Mouse (Mus musculus) hindbrain, embryonic 11.5 days (tissue): Measurements from ENCODE around the gene Apol6. TPM values are rescaled to one million over a fixed set of nuclear protein-coding genes. Genes with fewer than 3 reads are reported as not detected.
A peak's percentile ranks its signal among the peaks of the same experiment; 100 is the strongest.

Experiments
- ATAC-seq: fragments of 200-750 bp; cut with Nextera tagmentation; 2 replicates; pipeline ENCODE4 v1.8.0; 2017; ENCODE audit warnings: mild to moderate bottlenecking, moderate TSS enrichment, moderate library complexity; ENCODE audit not compliant: low FRiP score
- DNase-seq: peaks from one replicate; pipeline ENCODE4 v3.0.0-alpha.2; 2015; ENCODE audit warnings: low spot score
- H3K27ac ChIP-seq: fragments of 300-500 bp; sonication (generic); 2 replicates; pipeline ENCODE4 v1.5.1; 2014; ENCODE audit warnings: mild to moderate bottlenecking, low read depth, low read length
- H3K27me3 ChIP-seq: fragments of 300-500 bp; sonication (generic); 2 replicates; pipeline ENCODE4 v1.6.1; 2014; ENCODE audit warnings: mild to moderate bottlenecking, low read length, moderate library complexity, mixed read lengths; ENCODE audit not compliant: control insufficient read depth, insufficient read depth
- H3K36me3 ChIP-seq: fragments of 300-500 bp; sonication (generic); 2 replicates; pipeline ENCODE4 v1.6.1; 2014; ENCODE audit warnings: mild to moderate bottlenecking, low read length, moderate library complexity, mixed read lengths; ENCODE audit not compliant: control insufficient read depth, insufficient read depth
- H3K4me1 ChIP-seq: fragments of 300-500 bp; sonication (generic); replicated peaks from 2 replicates; pipeline ENCODE4 v1.6.1; 2014; ENCODE audit warnings: low read length, mixed read lengths; ENCODE audit not compliant: control insufficient read depth, insufficient read depth
- H3K4me2 ChIP-seq: fragments of 300-500 bp; sonication (generic); replicated peaks from 2 replicates; pipeline ENCODE4 v1.6.1; 2014; ENCODE audit warnings: mild to moderate bottlenecking, low read depth, low read length
- H3K4me3 ChIP-seq: fragments of 300-500 bp; sonication (generic); 2 replicates; pipeline ENCODE4 v1.5.1; 2014; ENCODE audit warnings: low read depth, low read length
- H3K9ac ChIP-seq: fragments of 300-500 bp; sonication (generic); 2 replicates; pipeline ENCODE4 v1.6.1; 2014; ENCODE audit warnings: low read depth, low read length
- H3K9me3 ChIP-seq: fragments of 300-500 bp; sonication (generic); 2 replicates; pipeline ENCODE4 v1.6.1; 2016; ENCODE audit warnings: low read length; ENCODE audit not compliant: control insufficient read depth
- WGBS: fragments of 180-500 bp; shearing (Covaris S2); extraction: QIAGEN DNeasy Blood & Tissue Kit; methylation state at CpG from one replicate; pipeline ENCODE4 v1.1.7; 2014; 5-methylcytosine and 5-hydroxymethylcytosine counted together
- polyA plus RNA-seq: library from polyadenylated mRNA; unstranded; fragments of >200 nt; fragmentation: Nextera tagmentation; extraction: Ambion mirVana; gene quantifications from 2 replicates; pipeline ENCODE4 v1.2.1, GENCODE M21; 2014

The Apol6 gene
- polyA plus RNA-seq, 1 experiment from 2014 or later, result not detected

- ATAC-seq (no peak), DNase-seq (no peak)
- no peaks in the 10 kb centered on the region for H3K36me3 ChIP-seq
- no peaks in the 10 kb centered on the region for H3K4me1 ChIP-seq
- H3K4me2 ChIP-seq, result no peak overlapping the region
- no peak overlapping the region for H3K4me3 ChIP-seq
- H3K27me3 ChIP-seq, result no peaks in the 10 kb centered on the region
- H3K9ac ChIP-seq, result no peak overlapping the region
- 92% methylated on average over 3 of the region's 3 CpGs for WGBS
- no peak overlapping the region for H3K27ac ChIP-seq
- no peaks in the 10 kb centered on the region for H3K9me3 ChIP-seq
Observed at GRCm38 (mm10) chr15:77069019-77069418, 24.5 kb downstream of the Apol6 start.

- Histone ChIP-seq H3K4me2 (no peak overlapping the region), H3K27me3 (no peaks in the 10 kb centered on the region), H3K9ac (no peak overlapping the region), H3K36me3 (no peaks in the 10 kb centered on the region), H3K27ac (no peak overlapping the region), H3K4me3 (no peak overlapping the region), H3K4me1 (no peaks in the 10 kb centered on the region), H3K9me3 (no peaks in the 10 kb centered on the region)
- no peak for DNase-seq
- ATAC-seq, result no peak
- WGBS, result 87% methylated on average over 11 of the region's 11 CpGs
Observed at GRCm38 (mm10) chr15:77070745-77071268, 26.3 kb downstream of the Apol6 start.

GRCm38 (mm10) chr15:77071501-77071900, 27.0 kb downstream of the Apol6 start:
- ATAC-seq (no peak), DNase-seq (peak; percentile 63)
- WGBS, result 27% methylated on average over 10 of the region's 10 CpGs
- Histone ChIP-seq H3K27ac (no peak overlapping the region), H3K4me1 (no peaks in the 10 kb centered on the region), H3K4me3 (no peak overlapping the region), H3K4me2 (no peak overlapping the region), H3K27me3 (no peaks in the 10 kb centered on the region), H3K36me3 (no peaks in the 10 kb centered on the region), H3K9ac (no peak overlapping the region), H3K9me3 (no peaks in the 10 kb centered on the region)

- no peak overlapping the region for H3K4me2 ChIP-seq
- no peaks in the 10 kb centered on the region for H3K9me3 ChIP-seq
- DNase-seq (no peak), ATAC-seq (no peak)
- no peak overlapping the region for H3K9ac ChIP-seq
- no peak overlapping the region for H3K4me3 ChIP-seq
- no peaks in the 10 kb centered on the region for H3K27me3 ChIP-seq
- no peaks in the 10 kb centered on the region for H3K4me1 ChIP-seq
- no peak overlapping the region for H3K27ac ChIP-seq
- H3K36me3 ChIP-seq, result peaks cover under 1% of the 10 kb centered on the region; the same call in 1 of the 2 replicates
- 57% methylated on average over 4 of the region's 4 CpGs for WGBS
Observed at GRCm38 (mm10) chr15:77072556-77073163, 28.1 kb downstream of the Apol6 start.

GRCm38 (mm10) chr15:77076523-77076922, 32.0 kb downstream of the Apol6 start:
- H3K9ac ChIP-seq, result no peak overlapping the region
- H3K4me2 ChIP-seq, result no peak overlapping the region
- H3K4me3 ChIP-seq, result no peak overlapping the region
- H3K9me3 ChIP-seq, result no peaks in the 10 kb centered on the region
- ATAC-seq, result no peak
- no peaks in the 10 kb centered on the region for H3K27me3 ChIP-seq
- 86% methylated on average over 3 of the region's 3 CpGs for WGBS
- H3K36me3 ChIP-seq, result peaks cover 5% of the 10 kb centered on the region
- no peak overlapping the region for H3K27ac ChIP-seq
- 0 out of 2 replicates have a peak, but pooled peaks cover 2% of the 10 kb centered on the region for H3K4me1 ChIP-seq
- no peak for DNase-seq

GRCm38 (mm10) chr15:77077906-77078305, 33.4 kb downstream of the Apol6 start:
- no peak for ATAC-seq
- Histone ChIP-seq H3K4me1 (0 out of 2 replicates have a peak, but pooled peaks cover 2% of the 10 kb centered on the region), H3K4me3 (no peak overlapping the region), H3K27ac (no peak overlapping the region), H3K27me3 (no peaks in the 10 kb centered on the region), H3K4me2 (no peak overlapping the region), H3K9me3 (no peaks in the 10 kb centered on the region), H3K9ac (no peak overlapping the region), H3K36me3 (peaks cover 5% of the 10 kb centered on the region)
- no peak for DNase-seq
- WGBS, result 92% methylated on average over 9 of the region's 9 CpGs

GRCm38 (mm10) chr15:77078786-77079185, 34.3 kb downstream of the Apol6 start:
- no peak overlapping the region for H3K4me2 ChIP-seq
- no peak overlapping the region for H3K27ac ChIP-seq
- no peak for ATAC-seq
- DNase-seq, result no peak
- 67% methylated on average over 3 of the region's 3 CpGs for WGBS
- H3K4me3 ChIP-seq, result no peak overlapping the region
- H3K27me3 ChIP-seq, result no peaks in the 10 kb centered on the region
- no peaks in the 10 kb centered on the region for H3K9me3 ChIP-seq
- H3K9ac ChIP-seq, result no peak overlapping the region
- 0 out of 2 replicates have a peak, but pooled peaks cover 2% of the 10 kb centered on the region for H3K4me1 ChIP-seq
- H3K36me3 ChIP-seq, result peaks cover 5% of the 10 kb centered on the region

GRCm38 (mm10) chr15:77079256-77079822, 34.8 kb downstream of the Apol6 start:
- DNase-seq (no peak), ATAC-seq (no peak)
- H3K9me3 ChIP-seq, result no peaks in the 10 kb centered on the region
- H3K27me3 ChIP-seq, result no peaks in the 10 kb centered on the region
- H3K36me3 ChIP-seq, result peaks cover 5% of the 10 kb centered on the region
- H3K4me2 ChIP-seq, result no peak overlapping the region
- no peak overlapping the region for H3K4me3 ChIP-seq
- WGBS, result 53% methylated on average over 14 of the region's 14 CpGs
- no peak overlapping the region for H3K9ac ChIP-seq
- 0 out of 2 replicates have a peak, but pooled peaks cover 2% of the 10 kb centered on the region for H3K4me1 ChIP-seq
- no peak overlapping the region for H3K27ac ChIP-seq

- ATAC-seq, result no peak
- H3K36me3 ChIP-seq, result peaks cover 5% of the 10 kb centered on the region
- 71% methylated on average over 11 of the region's 11 CpGs for WGBS
- H3K27ac ChIP-seq, result no peak overlapping the region
- H3K27me3 ChIP-seq, result no peaks in the 10 kb centered on the region
- H3K4me3 ChIP-seq, result no peak overlapping the region
- no peak for DNase-seq
- H3K9me3 ChIP-seq, result no peaks in the 10 kb centered on the region
- H3K4me1 ChIP-seq, result 0 out of 2 replicates have a peak, but pooled peaks cover 2% of the 10 kb centered on the region
- no peak overlapping the region for H3K4me2 ChIP-seq
- no peak overlapping the region for H3K9ac ChIP-seq
Observed at GRCm38 (mm10) chr15:77079890-77080361, 35.4 kb downstream of the Apol6 start.
